Mouse (Mus musculus) small intestine, adult 2 months (tissue): ENCODE measurements around the gene Tle4. TPM values are rescaled to one million over a fixed set of nuclear protein-coding genes. Genes with fewer than 3 reads are reported as not detected.

Experiments
- H3K27ac ChIP-seq: fragments of 200-500 bp; 2 replicates; pipeline ENCODE4 v1.5.1; 2012; ENCODE audit warnings: low read depth, low read length, control low read depth, inconsistent platforms; ENCODE audit not compliant: insufficient read depth
- H3K27me3 ChIP-seq: fragments of 200-500 bp; 2 replicates; pipeline ENCODE4 v1.6.1; 2012; ENCODE audit warnings: mild to moderate bottlenecking, moderate library complexity, low read length, inconsistent platforms; ENCODE audit not compliant: control insufficient read depth, insufficient read depth
- H3K36me3 ChIP-seq: fragments of 200-500 bp; 2 replicates; pipeline ENCODE4 v1.6.1; 2012; ENCODE audit warnings: mild to moderate bottlenecking, low read length, control low read depth, inconsistent platforms; ENCODE audit not compliant: control insufficient read depth, insufficient read depth
- H3K4me1 ChIP-seq: fragments of 200-500 bp; 2 replicates; pipeline ENCODE4 v1.6.1; 2012; ENCODE audit warnings: low read length, inconsistent platforms, mixed read lengths; ENCODE audit not compliant: control insufficient read depth, insufficient read depth, insufficient read length
- H3K4me3 ChIP-seq: fragments of 200-500 bp; 2 replicates; pipeline ENCODE4 v1.5.1; 2012; ENCODE audit warnings: low read depth, mild to moderate bottlenecking, control low read depth, inconsistent platforms, low read length, moderate library complexity
- CTCF ChIP-seq: fragments of 200-500 bp; IDR thresholded peaks from 2 replicates; pipeline ENCODE4 v1.5.1; 2012; ENCODE audit warnings: low read depth, mild to moderate bottlenecking, control low read depth, inconsistent platforms, low read length, moderate library complexity, mixed read lengths; ENCODE audit not compliant: insufficient replicate concordance, insufficient read length; ENCODE audit errors: extremely low read depth
- POLR2A ChIP-seq: fragments of 200-500 bp; IDR thresholded peaks from 2 replicates; pipeline ENCODE4 v1.6.1; 2012; ENCODE audit warnings: low read depth, mild to moderate bottlenecking, control low read depth, inconsistent platforms, low read length, moderate library complexity
- WGBS: fragments of 180-500 bp; shearing (Covaris S2); methylation state at CpG from one replicate; pipeline ENCODE4 v1.1.7; 2018; 5-methylcytosine and 5-hydroxymethylcytosine counted together
- polyA plus RNA-seq: library from polyadenylated mRNA; depleted of rRNA; stranded (reverse); fragments of >200 nt; gene quantifications from 2 replicates; pipeline ENCODE4 v1.2.3, GENCODE M21; 2012

The Tle4 gene
- polyA plus RNA-seq, 1 experiment = 24.6 TPM

- H3K36me3 ChIP-seq = peaks cover 31% of the 10 kb centered on the region
- no peaks in the 10 kb centered on the region for H3K4me1 ChIP-seq
- H3K4me3 ChIP-seq = no peak overlapping the region
- H3K27ac ChIP-seq = no peak overlapping the region
- WGBS = 91% methylated on average over 1 of the region's 1 CpGs
- no peaks in the 10 kb centered on the region for H3K27me3 ChIP-seq
- TF ChIP-seq POLR2A (no peak), CTCF (no peak)
Observed at GRCm38 (mm10) chr19:14447474-14447873, 150.4 kb downstream of the Tle4 start.

- TF ChIP-seq POLR2A (no peak), CTCF (no peak)
- 90% methylated on average over 5 of the region's 5 CpGs for WGBS
- H3K27ac ChIP-seq = no peak overlapping the region
Observed at GRCm38 (mm10) chr19:14441861-14442260, 156.0 kb downstream of the Tle4 start.

GRCm38 (mm10) chr19:14437226-14437625, 160.6 kb downstream of the Tle4 start:
- Histone ChIP-seq H3K4me1 (no peaks in the 10 kb centered on the region), H3K27me3 (no peaks in the 10 kb centered on the region), H3K27ac (no peak overlapping the region), H3K4me3 (no peak overlapping the region), H3K36me3 (no peaks in the 10 kb centered on the region)
- WGBS = 91% methylated on average over 7 of the region's 7 CpGs
- TF ChIP-seq CTCF (no peak), POLR2A (no peak)

More at GRCm38 (mm10) chr19:14441861-14442260, 156.0 kb downstream of the Tle4 start:
- H3K4me1 ChIP-seq = no peaks in the 10 kb centered on the region
- H3K4me3 ChIP-seq = no peak overlapping the region
- 0 out of 2 replicates have a peak, but pooled peaks cover 5% of the 10 kb centered on the region for H3K36me3 ChIP-seq
- H3K27me3 ChIP-seq = no peaks in the 10 kb centered on the region

GRCm38 (mm10) chr19:14436567-14436966, 161.3 kb downstream of the Tle4 start:
- no peaks in the 10 kb centered on the region for H3K27me3 ChIP-seq
- no peaks in the 10 kb centered on the region for H3K4me1 ChIP-seq
- H3K36me3 ChIP-seq = no peaks in the 10 kb centered on the region
- H3K27ac ChIP-seq = no peak overlapping the region
- no peak overlapping the region for H3K4me3 ChIP-seq
- WGBS = 39% methylated on average over 2 of the region's 2 CpGs
- TF ChIP-seq POLR2A (no peak), CTCF (no peak)

GRCm38 (mm10) chr19:14435681-14436376, 162.0 kb downstream of the Tle4 start:
- no peaks in the 10 kb centered on the region for H3K36me3 ChIP-seq
- TF ChIP-seq CTCF (no peak), POLR2A (no peak)
- 65% methylated on average over 14 of the region's 14 CpGs for WGBS
- H3K4me1 ChIP-seq = no peaks in the 10 kb centered on the region
- H3K4me3 ChIP-seq = no peak overlapping the region
- no peak overlapping the region for H3K27ac ChIP-seq
- H3K27me3 ChIP-seq = no peaks in the 10 kb centered on the region

GRCm38 (mm10) chr19:14433900-14434299, 164.0 kb downstream of the Tle4 start:
- WGBS = 96% methylated on average over 4 of the region's 4 CpGs

DNA sequence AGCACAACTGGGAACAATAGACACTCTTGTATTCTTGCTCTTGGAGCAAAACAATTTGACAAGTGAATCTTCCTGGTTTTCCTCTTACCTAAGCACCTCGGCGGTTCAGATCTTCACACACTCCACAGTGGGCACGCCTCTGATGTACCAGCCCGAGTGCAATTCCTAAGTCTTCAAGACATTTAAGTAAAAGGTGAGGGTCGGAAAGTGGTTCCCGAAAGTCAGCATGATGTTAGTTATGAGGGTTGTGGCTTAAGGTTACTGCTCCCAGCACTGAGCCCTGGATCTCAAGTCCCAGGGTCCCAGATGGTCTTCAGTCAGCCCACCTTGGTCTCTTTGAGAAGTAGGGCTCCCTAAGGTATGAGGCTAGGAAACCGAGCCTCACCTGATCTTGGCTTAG, 165.4 kb downstream of the Tle4 start:
- Histone ChIP-seq H3K36me3 (no peaks in the 10 kb centered on the region), H3K27me3 (no peaks in the 10 kb centered on the region), H3K4me1 (no peaks in the 10 kb centered on the region), H3K4me3 (no peak overlapping the region), H3K27ac (no peak overlapping the region)
- no peak for TF ChIP-seq POLR2A
- TF ChIP-seq CTCF = no peak
- WGBS = 92% methylated on average over 7 of the region's 7 CpGs

More at GRCm38 (mm10) chr19:14433900-14434299, 164.0 kb downstream of the Tle4 start:
- TF ChIP-seq POLR2A (no peak), CTCF (no peak)
- Histone ChIP-seq H3K36me3 (no peaks in the 10 kb centered on the region), H3K4me3 (no peak overlapping the region), H3K4me1 (no peaks in the 10 kb centered on the region), H3K27me3 (no peaks in the 10 kb centered on the region), H3K27ac (no peak overlapping the region)
